Mouse (Mus musculus) 3T3-L1 (cell line): Measurements from ENCODE around the gene D5Ertd579e.

ENCODE experiments used
- DNase-seq: peaks from one replicate; pipeline ENCODE4 v3.0.0-alpha.2; 2015; ENCODE audit warnings: low read depth, low spot score

Gene D5Ertd579e

DNA sequence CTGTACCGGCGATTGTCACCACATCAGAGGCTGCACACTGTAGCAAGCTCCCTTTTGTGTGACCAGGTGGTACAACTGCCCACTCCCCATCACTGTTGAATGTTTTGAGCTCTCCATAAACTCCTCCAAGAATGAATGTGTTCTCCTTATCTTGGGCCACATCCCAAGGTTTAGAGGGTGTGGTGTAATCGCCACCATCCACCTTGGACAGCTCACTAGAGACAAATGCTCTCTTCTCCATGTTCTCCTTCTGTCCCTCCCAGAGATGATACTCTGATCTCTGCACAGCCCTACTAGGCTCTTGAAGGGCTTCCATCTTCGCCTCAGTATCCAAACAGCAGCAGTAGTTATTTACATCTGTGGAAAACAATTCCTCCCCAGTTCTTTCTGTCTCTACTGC is 81.7 kb downstream of the D5Ertd579e start:
- DNase-seq, result no peak

DNA sequence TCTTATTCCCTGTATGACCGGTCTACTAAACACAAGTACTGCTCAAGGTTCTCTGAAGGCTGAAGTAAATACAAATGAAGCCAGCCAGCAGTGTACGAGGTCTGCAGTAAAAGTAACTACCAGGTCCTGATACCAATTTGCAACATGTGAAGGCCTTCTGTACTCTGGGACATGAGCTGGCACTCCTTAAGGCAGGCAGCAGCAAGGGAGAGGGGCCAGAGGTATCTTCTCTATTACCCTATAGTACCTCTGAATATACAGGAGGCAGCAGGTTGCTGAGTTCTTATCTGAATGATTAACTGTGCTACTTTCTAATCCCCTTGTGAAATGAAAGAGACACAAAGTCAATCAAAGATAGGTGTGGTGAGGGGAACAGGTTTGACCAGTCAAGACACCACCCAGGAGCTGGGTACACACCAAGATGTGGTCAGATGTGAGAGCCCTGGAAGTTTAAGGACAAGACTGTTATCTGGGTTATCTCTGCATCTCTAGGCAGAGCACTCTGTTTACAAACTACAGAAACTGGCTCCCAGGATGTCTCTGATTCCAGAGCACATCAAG is 86.8 kb downstream of the D5Ertd579e start:
- no peak for DNase-seq

GRCm38 (mm10) chr5:36603031-36603430 is 92.8 kb downstream of the D5Ertd579e start:
- DNase-seq, result peak; percentile 61

DNA sequence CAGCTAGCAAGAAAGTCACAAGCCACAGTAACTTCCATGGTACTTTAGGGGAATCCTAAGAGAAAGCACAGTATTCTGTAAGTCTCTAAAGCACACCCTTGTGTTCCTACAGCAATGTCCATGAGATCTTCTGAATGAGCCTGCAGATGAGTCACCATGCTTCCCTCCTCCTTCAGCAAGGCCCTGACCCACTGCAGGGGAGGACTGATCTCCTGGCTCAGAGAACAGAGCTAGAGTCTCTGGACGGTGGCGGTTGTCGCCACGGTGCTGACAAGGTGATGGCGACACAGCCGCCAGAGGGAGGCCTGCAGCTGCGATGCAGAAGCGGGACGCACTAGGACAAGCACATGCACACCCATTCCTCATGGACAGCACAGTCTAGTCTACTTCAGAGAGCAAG is 93.8 kb downstream of the D5Ertd579e start:
- DNase-seq, result no peak

DNA sequence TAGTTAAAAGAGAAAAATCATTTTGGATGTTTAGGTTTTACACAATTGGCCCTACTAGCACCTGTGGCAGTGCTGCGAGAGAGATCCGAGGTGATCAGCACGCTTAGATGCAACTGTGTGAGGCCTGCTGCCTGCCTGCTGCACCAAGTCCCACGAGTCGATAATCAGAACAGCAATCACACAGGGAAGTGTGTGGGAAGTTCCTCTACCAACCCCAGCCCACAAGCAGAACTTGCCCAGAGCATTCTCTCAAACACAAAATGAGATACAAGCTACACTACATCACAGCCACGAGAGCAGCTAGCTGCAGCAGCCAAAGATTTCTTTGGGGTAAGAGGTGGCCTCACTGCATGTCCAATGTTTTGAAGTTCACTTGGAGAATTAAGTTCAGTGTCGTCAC is 94.3 kb downstream of the D5Ertd579e start:
- no peak for DNase-seq

GRCm38 (mm10) chr5:36598883-36599282 is 96.9 kb downstream of the D5Ertd579e start:
- no peak for DNase-seq

DNA sequence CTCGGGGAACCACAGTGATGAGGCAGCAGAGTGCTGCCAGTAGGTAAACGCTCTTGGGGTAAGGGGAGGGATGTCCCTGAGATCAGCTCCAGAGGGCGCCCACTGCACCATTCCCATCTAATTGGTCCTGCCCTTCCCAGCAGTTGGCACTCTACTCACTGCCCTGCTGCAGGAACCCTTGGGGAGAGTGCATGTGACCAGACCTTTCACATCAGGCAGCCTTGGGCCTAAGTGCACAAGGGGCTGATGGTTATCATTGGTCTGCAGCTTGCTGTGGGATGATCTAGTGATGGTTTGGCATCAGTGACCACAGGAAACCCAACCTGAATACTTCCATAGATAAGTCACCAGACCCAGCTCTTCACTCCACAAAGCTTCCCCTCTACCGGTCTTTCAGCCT is 98.2 kb downstream of the D5Ertd579e start:
- DNase-seq, result peak; percentile 51

DNA sequence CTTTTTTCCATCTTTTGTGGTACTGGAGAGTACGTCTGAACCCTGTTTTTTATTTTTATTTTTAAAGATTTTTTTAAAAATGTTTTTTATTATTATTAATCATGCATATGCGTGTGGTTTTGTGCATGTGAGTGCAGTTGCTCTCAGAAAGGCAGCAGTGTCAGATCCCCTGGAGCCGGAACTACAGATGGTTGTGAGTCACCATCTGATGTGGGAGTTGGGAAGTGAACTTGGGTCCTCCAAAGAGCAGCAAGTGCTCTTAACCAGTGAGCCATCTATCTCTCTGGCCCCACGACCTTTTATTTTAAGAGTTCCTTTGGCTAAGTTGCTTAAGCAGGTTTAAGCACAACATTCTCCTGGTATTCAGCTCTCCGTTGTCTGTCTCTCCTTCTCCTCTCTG is 99.6 kb downstream of the D5Ertd579e start:
- DNase-seq, result peak; percentile 64

- DNase-seq, result no peak
Observed at GRCm38 (mm10) chr5:36595115-36595514, 100.7 kb downstream of the D5Ertd579e start.

GRCm38 (mm10) chr5:36594344-36594743 is 101.5 kb downstream of the D5Ertd579e start:
- DNase-seq, result no peak

- no peak for DNase-seq
Observed at GRCm38 (mm10) chr5:36593176-36593575, 102.6 kb downstream of the D5Ertd579e start, which contains the start of gene Tbc1d14. Gene Tbc1d14 (minus strand): TSS chr5:36593276.

GRCm38 (mm10) chr5:36590499-36590920 is 105.3 kb downstream of the D5Ertd579e start:
- DNase-seq, result peak; percentile 38

- peak; percentile 41 for DNase-seq
Observed at GRCm38 (mm10) chr5:36584299-36584698, 111.5 kb downstream of the D5Ertd579e start.

DNA sequence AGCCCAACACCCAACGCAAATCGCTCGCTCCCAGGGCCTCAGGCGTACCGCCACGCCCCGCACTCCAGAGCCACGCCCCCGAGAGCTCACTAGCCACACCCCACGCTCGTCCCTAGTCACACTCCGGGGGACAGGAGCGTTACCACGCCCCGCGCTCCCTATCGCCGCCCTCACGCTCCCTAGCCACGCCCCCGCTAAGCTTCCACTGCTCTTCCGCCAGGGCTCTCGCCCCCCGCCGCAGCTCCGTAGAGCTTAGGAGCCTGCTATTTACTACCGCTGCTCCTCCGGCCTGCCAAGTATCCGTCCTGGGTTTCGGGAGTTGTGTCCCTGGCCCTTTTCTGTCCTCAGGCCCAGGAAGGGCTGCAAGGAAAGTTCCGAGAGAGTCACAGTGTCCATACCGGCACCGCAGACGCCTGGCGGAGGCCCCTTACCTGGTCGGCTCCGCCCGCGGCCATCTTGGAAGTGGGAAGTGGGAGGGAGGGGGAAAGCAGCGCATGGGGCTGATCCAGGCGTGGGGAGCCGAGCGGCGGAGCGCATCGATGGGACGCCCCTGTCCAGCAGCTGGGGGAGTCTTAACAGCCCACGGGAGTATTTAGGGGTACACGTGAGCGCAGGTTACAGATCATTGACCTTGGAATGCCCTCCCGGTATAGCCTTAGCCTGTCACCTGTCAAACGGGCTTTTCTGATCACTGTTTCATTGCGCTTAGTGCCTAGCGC is 113.7 kb downstream of the D5Ertd579e start:
- peak; percentile 98 for DNase-seq

- DNase-seq, result no peak
Observed at GRCm38 (mm10) chr5:36581259-36581923, 114.4 kb downstream of the D5Ertd579e start.

DNA sequence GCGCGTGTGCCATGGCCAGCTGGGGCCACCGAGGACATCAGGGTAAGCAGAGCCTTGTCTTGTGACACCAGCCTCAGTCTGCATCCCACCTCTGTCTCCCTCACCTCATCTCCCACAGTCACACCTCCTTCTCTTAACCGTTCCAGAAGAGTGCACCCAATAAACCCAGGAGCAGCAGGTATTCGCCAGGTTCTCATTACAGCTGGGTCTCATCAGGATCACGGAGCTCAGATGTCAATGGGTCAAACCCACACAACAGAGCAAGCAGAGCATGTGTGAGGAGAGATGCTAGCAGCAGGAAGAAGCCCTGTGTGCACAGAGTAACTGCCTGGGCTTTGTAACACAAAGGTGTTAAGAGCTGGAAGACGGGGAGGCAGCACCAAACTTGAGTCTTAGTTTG is 115.9 kb downstream of the D5Ertd579e start:
- DNase-seq, result no peak

- no peak for DNase-seq
Observed at GRCm38 (mm10) chr5:36578982-36579381, 116.8 kb downstream of the D5Ertd579e start.

- DNase-seq, result no peak
Observed at GRCm38 (mm10) chr5:36576457-36576856, 119.4 kb downstream of the D5Ertd579e start.

DNA sequence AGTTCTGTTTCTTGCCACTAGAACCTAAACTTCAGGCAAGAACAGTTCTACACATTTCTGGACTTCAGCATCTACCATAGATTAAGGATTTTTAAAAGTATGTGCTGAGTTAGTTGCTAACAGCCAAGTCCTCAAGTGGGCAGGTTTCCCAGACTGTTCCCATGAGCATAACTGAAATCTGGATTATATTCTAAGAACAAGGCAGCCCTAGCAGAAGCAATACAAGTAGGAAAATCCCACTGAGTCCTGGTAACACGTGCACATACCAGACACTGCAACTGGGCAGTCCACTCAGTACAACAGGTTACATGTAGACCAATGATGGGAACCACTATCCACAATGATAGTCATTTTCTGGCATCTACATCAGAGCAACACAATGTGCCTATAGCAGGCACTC is 120.1 kb downstream of the D5Ertd579e start:
- DNase-seq, result peak; percentile 35

DNA sequence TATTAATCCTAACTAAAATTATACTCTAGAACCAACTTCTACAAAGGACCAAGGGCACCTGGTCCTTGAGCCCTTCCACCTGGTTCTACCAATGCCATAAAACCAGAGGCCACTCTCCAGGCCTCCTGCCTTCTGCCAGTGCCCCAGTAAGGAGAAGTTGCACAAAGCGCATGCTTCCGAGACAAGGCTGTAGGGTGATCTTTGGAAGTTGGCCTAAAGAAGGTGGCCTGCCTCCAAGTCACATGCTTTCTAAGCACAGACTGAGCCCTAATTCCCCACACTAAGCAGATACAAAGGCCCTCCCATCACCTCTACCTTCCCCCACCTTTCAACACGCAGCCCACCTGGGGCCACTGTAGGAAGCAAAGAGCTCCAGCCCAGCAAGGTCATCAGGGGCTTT is 120.6 kb downstream of the D5Ertd579e start:
- DNase-seq, result no peak

DNA sequence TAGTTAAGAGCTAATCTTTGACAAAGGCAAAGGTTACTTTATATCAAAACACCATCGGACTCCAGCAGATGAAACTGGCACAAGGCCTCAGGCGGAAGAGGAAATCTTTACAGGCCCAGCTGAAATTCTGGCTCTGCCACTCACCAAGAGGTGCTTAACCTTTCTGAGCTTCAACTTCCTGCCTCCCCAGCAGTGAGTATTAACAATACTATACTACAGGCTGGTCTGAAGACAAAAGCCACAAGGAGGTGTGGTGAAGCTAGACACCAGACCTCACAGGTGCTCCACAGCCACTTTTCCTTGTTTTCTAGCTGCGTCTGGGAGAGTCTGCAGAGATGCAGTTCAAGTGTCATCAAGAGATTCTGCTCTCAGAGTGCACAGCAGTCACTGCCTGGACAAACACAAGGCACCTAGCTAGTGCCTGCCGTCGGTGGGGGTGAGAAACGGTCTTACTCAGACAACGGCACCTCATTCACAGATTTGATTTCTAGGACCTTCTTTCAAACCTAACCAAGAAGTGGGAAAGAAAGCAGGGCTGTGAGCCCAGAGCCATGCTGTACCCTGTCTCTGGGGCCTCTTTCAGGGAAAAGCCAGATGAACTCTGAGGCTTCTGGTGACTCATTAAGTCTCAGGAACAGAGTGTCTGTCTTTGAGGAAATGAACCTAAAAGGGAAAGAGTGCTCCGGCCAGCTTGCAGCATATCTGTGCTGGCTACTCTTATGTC is 121.5 kb downstream of the D5Ertd579e start:
- DNase-seq, result peak; percentile 68

- DNase-seq, result no peak
Observed at GRCm38 (mm10) chr5:36573354-36573753, 122.5 kb downstream of the D5Ertd579e start.
